Mouse (Mus musculus): ENCODE measurements around the gene Foxo3. TPM values are rescaled to one million over a fixed set of nuclear protein-coding genes. Genes with fewer than 3 reads are reported as not detected.

Gene Foxo3
- total RNA-seq, 2 experiments from 2014 or later = 22.8 to 45.1 TPM

GRCm38 (mm10) chr10:42278307-42278850, 1.8 kb upstream of the Foxo3 start:
- no peak for DNase-seq
- intact Hi-C loops (cut with DNase I; ENCODE audit: low total_unique reads) = loop anchor here (5.0 kb wide), 1 partner anchor 251 kb away; no protein-coding TSS in a partner anchor

GRCm38 (mm10) chr10:42277476-42278306, 1.1 kb upstream of the Foxo3 start:
- intact Hi-C loops (cut with DNase I; ENCODE audit: low total_unique reads) = loop anchor here (5.0 kb wide), 1 partner anchor 250 kb away; no protein-coding TSS in a partner anchor
- peak; percentile 98 for DNase-seq

GRCm38 (mm10) chr10:42275871-42276501, 569 bp downstream of the Foxo3 start:
- no peak for DNase-seq

GRCm38 (mm10) chr10:42275401-42275870, 1.1 kb downstream of the Foxo3 start:
- DNase-seq = peak; percentile 47
- intact Hi-C loops (cut with DNase I; ENCODE audit: low total_unique reads) = loop anchor here (5.0 kb wide), 1 partner anchor 248 kb away; no protein-coding TSS in a partner anchor

More at GRCm38 (mm10) chr10:42275871-42276501, 569 bp downstream of the Foxo3 start:
- intact Hi-C loops (cut with DNase I; ENCODE audit: low total_unique reads) = loop anchor here (5.0 kb wide), 1 partner anchor 249 kb away; no protein-coding TSS in a partner anchor

- intact Hi-C loops (cut with DNase I; ENCODE audit: low total_unique reads) = loop anchor here (5.0 kb wide), 1 partner anchor 248 kb away; no protein-coding TSS in a partner anchor
- peak; percentile 38 for DNase-seq
Measured at GRCm38 (mm10) chr10:42274712-42275400, 1.7 kb downstream of the Foxo3 start.

- no peak for DNase-seq
Measured at GRCm38 (mm10) chr10:42273760-42274691, 2.5 kb downstream of the Foxo3 start.

GRCm38 (mm10) chr10:42273403-42273759, 3.2 kb downstream of the Foxo3 start:
- DNase-seq = no peak
- intact Hi-C loops (cut with DNase I; ENCODE audit: low total_unique reads) = no loop called here

More at GRCm38 (mm10) chr10:42273760-42274691, 2.5 kb downstream of the Foxo3 start:
- intact Hi-C loops (cut with DNase I; ENCODE audit: low total_unique reads) = no loop called here

- no peak for DNase-seq
- intact Hi-C loops (cut with DNase I; ENCODE audit: low total_unique reads) = no loop called here
Measured at GRCm38 (mm10) chr10:42271454-42272230, 4.9 kb downstream of the Foxo3 start.

GRCm38 (mm10) chr10:42270277-42271083, 6.1 kb downstream of the Foxo3 start:
- intact Hi-C loops (cut with DNase I; ENCODE audit: low total_unique reads) = no loop called here
- no peak for DNase-seq

GRCm38 (mm10) chr10:42269281-42270025, 7.1 kb downstream of the Foxo3 start:
- intact Hi-C loops (cut with DNase I; ENCODE audit: low total_unique reads) = no loop called here
- no peak for DNase-seq

GRCm38 (mm10) chr10:42267811-42268545, 8.6 kb downstream of the Foxo3 start:
- intact Hi-C loops (cut with DNase I; ENCODE audit: low total_unique reads) = no loop called here
- DNase-seq = no peak

- no peak for DNase-seq
- intact Hi-C loops (cut with DNase I; ENCODE audit: low total_unique reads) = no loop called here
Measured at GRCm38 (mm10) chr10:42265021-42265689, 11.4 kb downstream of the Foxo3 start.

GRCm38 (mm10) chr10:42264195-42264594, 12.4 kb downstream of the Foxo3 start:
- no peak for DNase-seq
- intact Hi-C loops (cut with DNase I; ENCODE audit: low total_unique reads) = no loop called here

- no peak for DNase-seq
- intact Hi-C loops (cut with DNase I; ENCODE audit: low total_unique reads) = no loop called here
Measured at GRCm38 (mm10) chr10:42263701-42264100, 12.9 kb downstream of the Foxo3 start.

- intact Hi-C loops (cut with DNase I; ENCODE audit: low total_unique reads) = no loop called here
- DNase-seq = no peak
Measured at GRCm38 (mm10) chr10:42262061-42262460, 14.5 kb downstream of the Foxo3 start.
